Mouse (Mus musculus): ENCODE measurements around the gene Lpar2. TPM values are rescaled to one million over a fixed set of nuclear protein-coding genes. Genes with fewer than 3 reads are reported as not detected.

Lpar2 gene
- polyA plus RNA-seq, 1 experiment, result 0.38 TPM

DNA sequence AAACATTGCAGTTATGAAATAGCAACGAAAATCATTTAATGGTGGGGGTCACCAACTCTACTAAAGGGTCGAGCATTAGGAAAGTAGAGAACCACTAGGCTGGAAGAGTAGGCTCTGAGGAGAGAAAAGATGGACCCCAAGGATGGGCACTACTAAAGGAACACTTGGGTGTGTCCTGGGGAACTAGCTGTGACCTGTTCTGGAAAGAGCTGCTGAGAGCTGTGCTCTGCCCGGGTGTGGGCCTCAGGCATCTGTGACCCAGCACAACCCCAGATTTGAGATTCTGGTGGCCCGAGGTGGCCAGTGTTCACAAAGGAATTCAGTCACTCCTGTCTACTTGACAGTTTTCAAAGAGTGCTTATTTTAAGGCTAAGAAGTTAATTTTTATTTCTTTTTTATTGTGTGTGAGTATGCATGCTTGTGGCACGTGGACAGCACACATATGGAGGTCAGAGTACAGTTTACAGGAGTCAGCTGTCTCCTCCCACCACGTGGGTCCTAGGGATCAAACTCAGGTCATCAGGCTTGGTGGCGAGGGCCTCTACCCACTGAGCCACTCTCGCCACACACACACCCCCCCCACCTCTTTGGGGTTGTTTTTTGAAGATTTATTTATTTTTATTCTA, 14.9 kb downstream of the Lpar2 start:
- no peak for TF ChIP-seq GATA1 (IDR thresholded peaks at IDR 0.05; ENCODE audit: low read length)

- TF ChIP-seq GATA1 (IDR thresholded peaks at IDR 0.05; ENCODE audit: low read length), result no peak
These were observed 25.2 kb downstream of the Lpar2 start for GRCm38 (mm10) chr8:69847167-69848065.

DNA sequence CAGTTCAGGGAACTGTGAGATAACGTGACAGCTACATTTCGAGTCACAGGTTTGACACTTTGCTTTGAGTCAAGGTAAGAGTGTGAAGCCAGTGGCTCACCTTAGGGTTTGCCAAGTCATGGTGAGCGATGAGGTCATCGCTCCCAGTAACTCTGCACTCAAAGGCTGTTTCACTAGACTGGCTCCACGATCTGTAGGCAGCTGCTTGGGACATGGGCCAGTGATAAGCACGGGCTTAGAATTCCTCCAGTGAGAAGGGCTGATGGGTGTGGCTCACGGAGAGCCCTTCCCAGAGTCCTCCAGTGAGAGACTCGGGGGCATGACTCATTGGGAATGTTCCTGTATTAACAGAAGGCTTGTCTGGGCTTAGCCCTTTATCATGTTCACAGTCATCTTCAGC, 26.7 kb downstream of the Lpar2 start:
- TF ChIP-seq GATA1 (IDR thresholded peaks at IDR 0.05; ENCODE audit: low read length), result no peak

- no peak for TF ChIP-seq GATA1 (IDR thresholded peaks at IDR 0.05; ENCODE audit: low read length)
These were observed 27.7 kb downstream of the Lpar2 start for GRCm38 (mm10) chr8:69849899-69850298.

- no peak for TF ChIP-seq GATA1 (IDR thresholded peaks at IDR 0.05; ENCODE audit: low read length)
These were observed 28.8 kb downstream of the Lpar2 start for GRCm38 (mm10) chr8:69850926-69851506.

DNA sequence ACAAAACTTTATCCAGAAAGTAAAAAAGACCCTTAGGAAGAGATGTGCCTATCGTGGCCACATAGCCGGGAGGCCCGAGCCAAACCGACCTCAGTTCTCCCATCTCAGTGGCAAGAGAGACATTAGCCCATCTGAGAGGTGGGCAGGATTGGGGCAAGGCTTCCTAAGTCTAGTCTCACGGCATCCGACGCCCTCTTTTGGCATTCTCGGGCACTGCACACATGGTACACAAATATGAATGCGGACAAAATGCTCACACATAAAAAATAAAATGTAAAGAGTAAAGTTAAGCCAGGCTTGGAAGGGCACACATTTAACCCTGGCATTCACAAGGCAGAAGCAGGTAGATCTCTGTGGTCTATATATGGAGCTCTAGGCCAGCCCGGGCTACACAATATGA, 31.6 kb downstream of the Lpar2 start:
- no peak for TF ChIP-seq GATA1 (IDR thresholded peaks at IDR 0.05; ENCODE audit: low read length)

GRCm38 (mm10) chr8:69860807-69861206, 38.6 kb downstream of the Lpar2 start:
- no peak for TF ChIP-seq GATA1 (IDR thresholded peaks at IDR 0.05; ENCODE audit: low read length)

DNA sequence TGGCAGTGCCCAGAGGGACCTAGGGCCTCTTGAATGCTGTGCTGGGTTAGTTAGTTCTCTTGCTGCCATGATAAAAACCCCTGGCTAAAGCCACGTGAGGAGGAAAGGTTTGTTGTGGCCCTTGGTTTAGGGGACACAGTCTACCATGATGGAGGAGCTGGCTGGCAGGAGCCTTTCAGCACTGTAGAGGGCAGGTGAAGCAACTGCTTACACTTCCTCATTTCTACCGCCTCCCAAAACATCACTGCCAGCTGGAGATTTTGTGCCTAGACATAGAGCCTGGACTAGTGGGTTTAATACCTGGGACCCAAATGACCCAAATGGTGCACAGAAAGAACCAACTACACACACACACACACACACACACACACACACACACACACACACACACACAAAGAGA, 39.0 kb downstream of the Lpar2 start:
- TF ChIP-seq GATA1 (IDR thresholded peaks at IDR 0.05; ENCODE audit: low read length), result no peak

GRCm38 (mm10) chr8:69863387-69864020, 41.3 kb downstream of the Lpar2 start:
- no peak for TF ChIP-seq GATA1 (IDR thresholded peaks at IDR 0.05; ENCODE audit: low read length)

DNA sequence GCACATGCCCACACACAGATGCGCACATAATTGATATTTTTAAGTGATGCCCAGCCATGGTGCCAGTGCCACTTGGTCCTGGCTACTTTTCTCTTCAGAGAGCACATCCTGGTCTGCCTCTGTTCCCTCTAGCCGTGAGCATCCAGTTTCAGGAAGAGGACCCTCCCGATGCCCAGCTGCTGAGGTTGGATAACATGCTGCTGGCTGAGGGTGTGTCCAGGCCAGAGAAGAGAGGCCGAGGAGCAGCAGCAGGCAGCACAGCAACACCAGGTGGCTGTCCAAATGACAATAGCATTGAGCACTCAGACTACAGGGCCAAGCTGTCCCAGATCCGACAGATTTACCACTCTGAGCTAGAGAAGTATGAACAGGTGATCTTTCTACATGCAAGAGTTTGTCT, 42.0 kb downstream of the Lpar2 start:
- TF ChIP-seq GATA1 (IDR thresholded peaks at IDR 0.05; ENCODE audit: low read length), result no peak

- TF ChIP-seq GATA1 (IDR thresholded peaks at IDR 0.05; ENCODE audit: low read length), result no peak
These were observed 45.6 kb downstream of the Lpar2 start for GRCm38 (mm10) chr8:69867696-69868326.

- no peak for TF ChIP-seq GATA1 (IDR thresholded peaks at IDR 0.05; ENCODE audit: low read length)
These were observed 48.0 kb downstream of the Lpar2 start for GRCm38 (mm10) chr8:69870003-69870765.

DNA sequence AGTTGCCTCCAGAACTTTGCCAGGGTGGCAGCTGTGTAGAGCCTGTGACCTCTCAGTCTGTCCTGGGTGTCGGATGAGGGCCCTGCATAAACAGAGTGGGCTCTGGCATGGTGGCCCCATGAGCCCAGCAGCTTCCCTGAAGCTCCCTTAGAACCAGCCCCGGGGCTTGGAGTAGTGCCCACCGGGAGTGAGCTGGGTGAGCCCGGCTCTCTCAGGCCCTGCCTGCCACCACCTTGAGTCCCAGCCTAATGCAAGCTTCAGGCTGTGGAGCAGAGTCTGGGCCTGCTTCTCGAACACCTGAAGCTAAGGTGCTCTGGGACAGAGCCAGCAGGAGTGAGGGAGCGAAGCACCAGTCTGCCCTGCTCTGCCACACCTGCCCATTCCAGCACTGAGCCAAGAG, 48.7 kb downstream of the Lpar2 start:
- no peak for TF ChIP-seq GATA1 (IDR thresholded peaks at IDR 0.05; ENCODE audit: low read length)

DNA sequence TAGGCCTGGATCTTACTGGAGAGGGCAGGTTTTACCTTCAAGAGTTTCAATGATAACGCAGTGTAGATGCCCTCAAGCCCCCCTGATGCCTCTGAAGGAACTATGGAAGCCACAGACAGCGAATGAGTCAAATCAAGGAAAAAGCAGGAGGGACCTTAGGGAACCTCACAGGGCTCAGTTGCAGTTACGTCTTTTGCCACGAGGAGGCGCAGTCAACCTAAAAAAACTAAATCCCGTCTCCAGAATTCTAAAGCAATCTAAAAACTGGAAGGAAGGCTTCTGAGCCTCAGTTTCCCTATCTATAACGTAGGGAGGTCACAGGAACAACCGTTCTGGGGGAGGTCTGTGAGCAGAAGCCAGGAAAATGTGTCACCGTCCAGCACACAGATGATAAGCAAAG, 51.9 kb downstream of the Lpar2 start:
- no peak for TF ChIP-seq GATA1 (IDR thresholded peaks at IDR 0.05; ENCODE audit: low read length)

DNA sequence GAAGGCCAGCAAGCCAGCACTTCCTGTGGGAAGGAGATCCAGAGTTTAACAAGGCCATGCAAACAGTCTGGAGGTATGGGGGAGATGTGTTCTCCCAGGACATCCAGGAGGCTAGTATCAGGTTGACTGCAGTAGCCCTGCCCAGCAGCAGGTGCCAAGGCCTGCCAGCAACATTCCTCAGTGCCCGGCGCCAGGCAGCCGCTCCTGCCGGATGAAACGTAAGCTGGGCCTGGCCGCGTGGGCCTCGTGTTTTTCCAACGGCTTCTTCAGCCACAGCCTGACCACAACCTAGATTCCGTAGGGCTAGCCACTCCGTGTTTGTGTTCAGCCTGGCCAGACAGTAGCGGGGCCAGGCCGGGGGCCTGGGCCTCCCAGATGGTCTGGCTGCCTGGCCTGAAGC, 52.4 kb downstream of the Lpar2 start:
- TF ChIP-seq GATA1 (IDR thresholded peaks at IDR 0.05; ENCODE audit: low read length), result no peak

All from G1E-ER4 (cell line).